Mouse (Mus musculus) liver, adult 2 months (tissue): ENCODE results near the gene Pigl.

Source experiments
- CTCF ChIP-seq: fragments of 200-500 bp; IDR thresholded peaks from 2 replicates; pipeline ENCODE4 v1.5.1; 2011; ENCODE audit warnings: low read depth, low read length, control low read depth
- POLR2A ChIP-seq: fragments of 200-500 bp; IDR thresholded peaks from 2 replicates; pipeline ENCODE4 v1.6.1; 2011; ENCODE audit warnings: low read length, control low read depth; ENCODE audit not compliant: insufficient read depth; ENCODE audit errors: extremely low read depth

DNA sequence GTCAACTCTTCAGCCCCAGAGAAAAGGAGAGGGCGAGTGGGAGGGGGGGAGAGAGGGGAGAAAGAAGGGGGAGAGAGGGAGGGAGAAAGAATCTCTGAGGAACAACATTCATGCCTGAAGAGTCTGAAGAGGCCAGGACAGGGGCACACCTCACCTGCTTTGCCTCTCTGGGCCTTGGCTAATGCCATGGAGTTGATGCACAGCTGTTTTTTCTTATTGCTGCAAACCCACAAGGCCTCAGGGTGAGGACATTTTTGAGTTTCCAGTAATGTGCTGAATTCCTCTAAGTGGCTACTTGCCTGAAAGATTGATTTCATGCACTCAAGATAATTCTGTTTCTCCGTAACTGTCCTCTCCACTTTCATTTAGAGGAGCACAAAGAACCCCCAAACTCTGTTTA, 99.9 kb downstream of the Pigl start:
- TF ChIP-seq CTCF (no peak), POLR2A (no peak)
